Mouse (Mus musculus) C2C12 (cell line): ENCODE measurements at regions not wholly inside any gene's neighbourhood (a gene's known extent, or its start where the extent isn't known, plus 50 kb on each side); places are given as distances from the start of the nearest gene placed in this dataset.

Source experiments
- H3K27me3 ChIP-seq: one replicate; pipeline ENCODE4 v1.6.1; 2011; ENCODE audit not compliant: control insufficient read depth, insufficient read depth, insufficient read length
- H3K36me3 ChIP-seq: one replicate; pipeline ENCODE4 v1.6.1; 2011; ENCODE audit not compliant: control insufficient read depth, insufficient read depth
- H3K4me3 ChIP-seq: one replicate; pipeline ENCODE4 v1.5.1; 2011; ENCODE audit warnings: mild to moderate bottlenecking, control low read depth; ENCODE audit not compliant: poor library complexity, insufficient read depth, severe bottlenecking
- H3K79me2 ChIP-seq: one replicate; pipeline ENCODE4 v1.6.1; 2011; ENCODE audit not compliant: control insufficient read depth, insufficient read depth
- H3K79me3 ChIP-seq: one replicate; pipeline ENCODE4 v1.6.1; 2011; ENCODE audit warnings: low read depth, control low read depth
- H3ac ChIP-seq: one replicate; pipeline ENCODE3; 2011; ENCODE audit warnings: low read depth; ENCODE audit not compliant: control insufficient read depth, insufficient read length
- CEBPB ChIP-seq: IDR thresholded peaks from one replicate; pipeline ENCODE4 v1.6.1; 2011; ENCODE audit warnings: low read depth, mild to moderate bottlenecking, control low read depth, moderate library complexity
- CTCF ChIP-seq: IDR thresholded peaks from one replicate; pipeline ENCODE4 v1.5.1; 2011; ENCODE audit not compliant: control insufficient read depth, insufficient read depth, insufficient read length
- FOSL1 ChIP-seq: IDR thresholded peaks from one replicate; pipeline ENCODE4 v1.8.0; 2011; ENCODE audit warnings: mild to moderate bottlenecking, low read length; ENCODE audit not compliant: poor library complexity, insufficient read depth, severe bottlenecking
- MAX ChIP-seq: IDR thresholded peaks from one replicate; pipeline ENCODE4 v1.6.1; 2011; ENCODE audit warnings: mild to moderate bottlenecking, control low read depth
- MYOD1 ChIP-seq: IDR thresholded peaks from one replicate; pipeline ENCODE4 v1.6.1; 2011; ENCODE audit warnings: low read depth; ENCODE audit not compliant: control insufficient read depth, insufficient read length
- MYOG ChIP-seq: IDR thresholded peaks from one replicate; pipeline ENCODE4 v1.6.1; 2011; ENCODE audit not compliant: control insufficient read depth, insufficient read length; ENCODE audit errors: extremely low read depth
- USF1 ChIP-seq: IDR thresholded peaks from one replicate; pipeline ENCODE4 v1.6.1; 2011; ENCODE audit warnings: low read depth, mild to moderate bottlenecking, control low read depth, moderate library complexity

DNA sequence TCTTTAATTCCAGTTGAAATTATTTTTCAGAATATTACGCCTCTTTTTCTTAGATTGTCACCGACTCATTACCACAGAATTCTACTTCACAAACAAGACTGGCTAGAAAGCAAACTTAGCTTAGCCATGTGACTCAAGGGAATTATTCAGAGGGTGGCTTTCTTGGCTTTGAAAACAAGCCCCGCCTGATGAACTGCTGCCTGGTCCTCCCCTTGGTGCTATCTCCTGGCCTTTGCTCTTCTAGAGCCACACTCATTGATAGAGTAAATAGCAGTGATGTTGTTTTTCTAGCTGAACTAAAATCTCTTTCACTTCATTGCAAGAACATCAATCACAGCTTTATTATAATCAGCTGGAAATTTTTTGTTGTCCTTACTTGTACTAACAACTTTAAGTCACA, 713.0 kb upstream of the Cited2 start:
- Histone ChIP-seq H3K36me3 (no peaks in the 10 kb centered on the region), H3K4me3 (no peak overlapping the region), H3K79me3 (no peaks in the 10 kb centered on the region), H3K79me2 (no peaks in the 10 kb centered on the region), H3K27me3 (no peaks in the 10 kb centered on the region), H3ac (no peak overlapping the region)
- TF ChIP-seq CEBPB: no peak
- TF ChIP-seq MYOD1: no peak
- TF ChIP-seq MYOG: no peak
- TF ChIP-seq MAX: no peak
- TF ChIP-seq USF1: peak; percentile 74
- TF ChIP-seq FOSL1: no peak
- TF ChIP-seq CTCF: no peak

DNA sequence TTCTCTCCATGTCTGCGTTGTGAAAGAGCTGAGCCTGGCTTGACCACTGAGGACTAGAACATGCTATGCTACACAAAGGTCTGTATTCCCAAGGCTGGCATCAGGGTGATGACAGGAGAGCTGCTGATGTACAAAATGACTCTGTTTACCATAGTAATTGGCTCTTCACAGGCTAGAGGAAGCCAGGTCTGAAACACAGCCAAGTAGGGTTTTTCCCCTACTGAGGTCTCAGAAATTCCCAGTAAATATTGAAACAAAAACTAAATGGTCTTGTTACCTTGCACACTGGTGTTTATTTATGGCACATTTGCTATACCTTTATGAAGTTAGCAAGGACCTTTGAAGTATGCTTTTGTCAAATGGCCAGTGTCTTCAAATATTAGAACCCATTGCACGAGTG, 711.1 kb upstream of the Cited2 start:
- no peaks in the 10 kb centered on the region for H3K79me2 ChIP-seq
- H3ac ChIP-seq: peak overlapping the region; percentile 15
- H3K36me3 ChIP-seq: no peaks in the 10 kb centered on the region
- no peak overlapping the region for H3K4me3 ChIP-seq
- H3K79me3 ChIP-seq: no peaks in the 10 kb centered on the region
- no peaks in the 10 kb centered on the region for H3K27me3 ChIP-seq
- no peak for TF ChIP-seq MYOG
- peak; percentile 15 for TF ChIP-seq MAX
- no peak for TF ChIP-seq FOSL1
- no peak for TF ChIP-seq USF1
- peak; percentile 48 for TF ChIP-seq CEBPB

DNA sequence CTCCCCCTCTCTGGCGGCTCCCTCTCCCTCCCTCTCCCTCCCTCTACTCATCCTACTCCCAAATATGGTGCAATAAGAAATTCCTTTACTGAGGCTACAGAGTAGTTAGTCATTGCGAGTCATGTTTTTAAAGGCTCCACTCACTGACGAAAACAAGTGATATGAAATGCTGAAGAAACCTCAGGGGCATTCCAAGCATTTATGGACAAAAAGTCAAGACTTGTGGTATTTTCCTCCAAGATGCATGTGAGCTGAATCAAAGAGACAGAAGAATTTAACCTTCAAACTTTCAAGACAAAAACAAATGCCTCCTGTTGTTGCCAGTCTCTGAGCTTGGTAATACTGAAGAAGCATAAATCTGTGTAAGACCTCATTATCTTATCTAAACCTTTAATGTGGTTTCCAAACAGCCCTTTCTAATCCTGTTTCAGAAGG, 710.5 kb upstream of the Cited2 start:
- TF ChIP-seq MAX (no peak), CEBPB (peak; percentile 96), MYOG (no peak), CTCF (no peak), MYOD1 (peak; percentile 83), FOSL1 (peak; percentile 84)
- H3ac ChIP-seq: no peak overlapping the region
- H3K36me3 ChIP-seq: no peaks in the 10 kb centered on the region
- H3K4me3 ChIP-seq: no peak overlapping the region
- no peaks in the 10 kb centered on the region for H3K79me3 ChIP-seq
- no peaks in the 10 kb centered on the region for H3K79me2 ChIP-seq
- H3K27me3 ChIP-seq: no peaks in the 10 kb centered on the region

DNA sequence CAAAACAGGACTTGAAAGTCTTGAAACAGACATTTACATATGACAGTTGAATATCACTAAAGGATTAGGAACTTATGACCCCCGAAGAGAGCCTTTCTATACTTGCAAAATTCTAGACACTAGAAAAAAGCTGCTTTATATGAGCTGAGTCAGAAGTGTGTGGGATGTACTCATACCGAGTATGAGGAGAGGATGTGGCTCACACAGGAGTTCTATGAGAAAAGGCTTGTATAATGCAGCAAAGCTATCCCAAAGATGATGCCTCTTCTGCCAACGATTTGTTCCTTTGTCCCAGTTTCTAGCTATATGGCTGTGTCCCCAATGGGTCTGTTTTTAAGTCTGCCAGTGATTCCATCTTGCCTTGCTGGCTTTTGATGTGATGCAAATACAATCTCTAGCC, 708.2 kb upstream of the Cited2 start:
- Histone ChIP-seq H3ac (no peak overlapping the region), H3K4me3 (no peak overlapping the region), H3K79me2 (no peaks in the 10 kb centered on the region), H3K36me3 (no peaks in the 10 kb centered on the region), H3K27me3 (no peaks in the 10 kb centered on the region), H3K79me3 (no peaks in the 10 kb centered on the region)
- TF ChIP-seq CEBPB: no peak
- TF ChIP-seq CTCF: no peak
- no peak for TF ChIP-seq MYOG
- no peak for TF ChIP-seq USF1
- no peak for TF ChIP-seq FOSL1
- no peak for TF ChIP-seq MAX
- TF ChIP-seq MYOD1: no peak

DNA sequence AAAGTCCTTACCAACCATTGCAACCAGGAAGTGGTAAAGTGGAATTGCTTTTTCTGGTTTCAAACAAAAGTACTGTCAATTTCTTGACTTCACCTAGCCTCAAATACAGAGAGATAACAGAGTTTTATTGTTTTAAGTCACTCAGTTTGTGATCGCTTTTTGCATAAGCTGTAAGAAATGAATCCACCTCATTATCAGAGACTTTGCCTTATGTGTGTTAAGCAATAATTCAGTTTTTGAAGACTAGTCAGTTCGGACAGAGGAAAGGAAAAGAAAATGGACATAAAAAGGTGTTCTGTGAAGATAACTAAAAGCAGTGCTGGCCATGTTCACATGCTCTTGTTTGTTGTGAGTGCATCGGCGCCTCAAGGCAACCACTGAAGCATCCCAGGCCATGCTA, 706.2 kb upstream of the Cited2 start:
- Histone ChIP-seq H3K79me3 (no peaks in the 10 kb centered on the region), H3K79me2 (no peaks in the 10 kb centered on the region), H3K4me3 (no peak overlapping the region), H3K27me3 (no peaks in the 10 kb centered on the region), H3ac (no peak overlapping the region), H3K36me3 (no peaks in the 10 kb centered on the region)
- no peak for TF ChIP-seq USF1
- no peak for TF ChIP-seq FOSL1
- no peak for TF ChIP-seq MAX
- no peak for TF ChIP-seq MYOD1
- TF ChIP-seq CTCF: no peak
- TF ChIP-seq CEBPB: no peak
- TF ChIP-seq MYOG: no peak

DNA sequence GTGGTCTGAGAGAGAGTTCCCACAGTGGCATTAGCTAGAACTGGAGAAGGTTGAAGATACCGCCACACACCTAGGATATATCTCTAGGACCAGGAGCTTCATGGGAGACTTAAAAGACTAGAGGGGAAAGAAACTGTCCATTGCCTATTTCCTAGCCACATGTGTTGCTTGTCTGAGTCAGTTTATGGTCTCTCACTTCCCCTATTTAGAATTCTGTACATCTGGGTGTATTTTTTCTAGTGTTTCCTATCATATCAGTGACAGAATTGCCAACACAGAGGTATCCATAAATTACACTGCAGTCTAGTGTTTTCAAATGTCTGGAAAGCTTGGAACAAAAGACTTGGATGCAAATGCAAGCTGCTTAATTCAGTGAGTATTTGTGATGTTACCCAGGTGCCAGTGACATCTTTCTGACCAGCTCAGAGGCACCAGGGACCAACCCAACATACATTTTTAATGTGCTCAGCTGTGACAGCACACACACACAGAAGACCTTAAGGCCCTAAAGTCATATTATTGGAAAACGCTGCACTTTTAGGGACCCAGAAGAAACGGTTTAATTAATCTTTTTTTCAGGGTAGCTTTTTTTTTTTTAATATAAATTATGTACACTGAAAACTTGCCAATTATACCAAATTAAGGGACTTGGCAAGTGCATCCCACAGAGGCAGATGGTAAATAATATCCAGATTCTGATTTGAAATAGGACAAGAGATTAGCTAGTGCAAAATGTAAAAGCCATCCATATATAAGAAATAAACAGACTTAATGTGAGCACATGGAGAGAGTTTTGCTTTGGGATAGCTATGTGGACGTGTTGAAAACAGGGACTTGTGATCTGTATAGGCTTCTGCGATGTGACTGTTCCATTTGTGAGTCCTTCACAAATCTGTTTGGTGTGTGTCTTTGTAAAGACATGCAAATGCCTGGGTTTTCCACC, 700.5 kb upstream of the Cited2 start:
- Histone ChIP-seq H3K79me3 (no peaks in the 10 kb centered on the region), H3K27me3 (no peaks in the 10 kb centered on the region), H3ac (no peak overlapping the region), H3K4me3 (no peak overlapping the region), H3K36me3 (no peaks in the 10 kb centered on the region), H3K79me2 (no peaks in the 10 kb centered on the region)
- no peak for TF ChIP-seq MYOG
- TF ChIP-seq MYOD1: no peak
- no peak for TF ChIP-seq CTCF
- no peak for TF ChIP-seq FOSL1
- no peak for TF ChIP-seq MAX
- no peak for TF ChIP-seq USF1
- no peak for TF ChIP-seq CEBPB
